Mouse (Mus musculus): Measurements from ENCODE around the gene Zmynd8.

- TF ChIP-seq CTCF (IDR thresholded peaks at IDR 0.05; ENCODE audit: low read depth, low read length) (no peak), POLR2A (IDR thresholded peaks at IDR 0.05; ENCODE audit: insufficient read depth, low read length) (no peak), EP300 (IDR thresholded peaks at IDR 0.05; ENCODE audit: insufficient read depth, low read depth, low read length) (no peak)
Observed at GRCm38 (mm10) chr2:165822478-165822877, 76.3 kb downstream of the Zmynd8 start.
